Mouse (Mus musculus) thymus, postnatal 0 days (tissue): ENCODE results near the gene Mdfi. TPM values are rescaled to one million over a fixed set of nuclear protein-coding genes. Genes with fewer than 3 reads are reported as not detected.

Experiments
- DNase-seq: peaks from one replicate; pipeline ENCODE4 v3.0.0-alpha.2; 2015; ENCODE audit warnings: low spot score
- polyA plus RNA-seq: library from polyadenylated mRNA; unstranded; fragments of >200 nt; fragmentation: Nextera tagmentation; extraction: Ambion mirVana; gene quantifications from 2 replicates; pipeline ENCODE4 v1.2.1, GENCODE M21; 2015

The Mdfi gene
- polyA plus RNA-seq, 1 experiment from 2014 or later, result 3.5 TPM

DNA sequence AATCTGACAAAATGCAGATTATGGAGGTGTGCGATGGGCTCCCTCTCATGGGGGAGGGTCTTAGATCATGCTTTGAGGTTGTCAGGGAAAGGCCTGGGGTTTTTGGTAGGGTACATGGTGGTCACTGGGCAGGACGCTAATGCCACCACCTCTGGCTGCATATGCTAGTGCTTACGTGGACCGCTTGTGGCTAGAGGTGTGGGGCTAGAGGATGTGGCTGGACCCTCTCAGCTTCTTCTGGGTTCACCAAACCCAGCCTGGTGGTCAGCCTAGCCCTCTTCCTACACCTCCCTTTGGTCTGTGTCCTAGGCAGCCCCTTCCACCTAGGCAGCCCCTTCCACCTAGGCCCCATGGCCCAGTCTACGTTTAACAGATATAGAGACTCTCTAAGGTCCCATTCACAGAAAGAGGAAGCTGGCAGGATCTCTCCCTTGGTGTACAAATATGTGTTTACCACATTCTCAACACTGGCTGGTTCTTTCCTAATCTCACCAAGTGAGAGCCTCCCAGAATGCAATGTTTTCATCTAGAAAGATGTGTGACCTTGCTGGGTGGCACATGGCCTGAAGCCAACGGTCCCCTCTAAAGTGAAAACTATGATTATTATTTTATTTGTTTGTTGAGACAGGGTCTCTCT, 68.0 kb downstream of the Mdfi start:
- DNase-seq, result no peak

DNA sequence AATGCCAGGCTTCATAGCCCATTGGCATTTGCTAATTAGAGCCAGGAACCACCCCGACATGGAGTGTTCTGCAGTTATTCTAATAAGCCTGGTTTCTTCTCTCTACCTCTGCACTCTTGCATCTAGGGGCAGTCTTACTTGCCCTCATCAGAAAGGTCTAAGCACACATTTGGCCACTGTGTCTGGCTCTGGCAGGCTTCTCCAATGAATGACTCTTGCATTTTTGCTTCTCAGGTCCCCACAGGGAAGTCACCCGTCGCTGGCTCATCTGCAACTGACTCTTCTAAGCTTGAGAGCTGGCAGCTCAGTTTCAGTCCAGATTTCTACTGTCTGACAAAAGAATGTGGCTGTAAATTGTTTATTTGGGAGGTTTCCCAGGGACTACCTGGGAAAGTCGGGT, 68.5 kb downstream of the Mdfi start:
- DNase-seq, result no peak

Other genes starting within 250 kb of the Mdfi start
- 21.3 and 22.4 TPM in 2 replicates for gene Bysl, start 223.2 kb downstream of the Mdfi start, polyA plus RNA-seq
- 46.9 and 50.1 TPM in 2 replicates for gene Med20, start 223.1 kb downstream of the Mdfi start, polyA plus RNA-seq
- gene Gm20517, start 223.1 kb downstream of the Mdfi start, polyA plus RNA-seq, result 1.8 TPM in 2 replicates
- 3.9 and 4.6 TPM in 2 replicates for gene Usp49, start 204.0 kb downstream of the Mdfi start, polyA plus RNA-seq
- gene Tomm6, start 146.3 kb downstream of the Mdfi start, polyA plus RNA-seq, result 431 and 452 TPM in 2 replicates
- 0.98 and 1.3 TPM in 2 replicates for gene Frs3, start 145.7 kb downstream of the Mdfi start, polyA plus RNA-seq
- 0.12 and 0.18 TPM in 2 replicates for gene Gm21981, start 140.2 kb downstream of the Mdfi start, polyA plus RNA-seq
- gene Prickle4, start 140.0 kb downstream of the Mdfi start, polyA plus RNA-seq, result 0.81 and 1.2 TPM in 2 replicates
- 2.4 and 2.5 TPM in 2 replicates for gene Pgc, start 107.8 kb downstream of the Mdfi start, polyA plus RNA-seq
- gene Tfeb, start 97.7 kb downstream of the Mdfi start, polyA plus RNA-seq, result 4.7 and 5.5 TPM in 2 replicates
- gene Foxp4, start 90.0 kb upstream of the Mdfi start, polyA plus RNA-seq, result 18.0 TPM in 2 replicates
- gene 1700122O11Rik, start 203.6 kb upstream of the Mdfi start, polyA plus RNA-seq, result not detected in 2 replicates